Mouse (Mus musculus) intestine, embryonic 14.5 days (tissue): ENCODE data around the gene Noxred1. TPM values are rescaled to one million over a fixed set of nuclear protein-coding genes. Genes with fewer than 3 reads are reported as not detected.

Source experiments
- ATAC-seq: fragments of 200-750 bp; cut with Nextera tagmentation; replicated peaks from 2 replicates; pipeline ENCODE4 v1.8.0; 2017; ENCODE audit warnings: low read depth, moderate number of reproducible peaks, moderate TSS enrichment, moderate library complexity; ENCODE audit not compliant: low FRiP score, low TSS enrichment
- DNase-seq: peaks from one replicate; pipeline ENCODE4 v3.0.0-alpha.2; 2018; ENCODE audit warnings: low spot score
- H3K27ac ChIP-seq: fragments of 300-500 bp; sonication (generic); 2 replicates; pipeline ENCODE4 v1.5.1; 2014; ENCODE audit warnings: low read depth, mild to moderate bottlenecking, control low read depth
- H3K27me3 ChIP-seq: fragments of 300-500 bp; sonication (generic); replicated peaks from 2 replicates; pipeline ENCODE4 v1.6.1; 2014; ENCODE audit warnings: low read length, control low read depth; ENCODE audit not compliant: control insufficient read depth, insufficient read depth
- H3K36me3 ChIP-seq: fragments of 300-500 bp; sonication (generic); 2 replicates; pipeline ENCODE4 v1.6.1; 2014; ENCODE audit warnings: low read length, control low read depth; ENCODE audit not compliant: control insufficient read depth, insufficient read depth
- H3K4me1 ChIP-seq: fragments of 300-500 bp; sonication (generic); replicated peaks from 2 replicates; pipeline ENCODE4 v1.6.1; 2014; ENCODE audit warnings: low read length, control low read depth, mixed read lengths; ENCODE audit not compliant: control insufficient read depth, insufficient read depth
- H3K4me2 ChIP-seq: fragments of 300-500 bp; sonication (generic); 2 replicates; pipeline ENCODE4 v1.6.1; 2014; ENCODE audit warnings: low read length
- H3K4me3 ChIP-seq: fragments of 300-500 bp; sonication (generic); 2 replicates; pipeline ENCODE4 v1.5.1; 2014; ENCODE audit warnings: low read depth, low read length, control low read depth, mixed read lengths
- H3K9ac ChIP-seq: fragments of 300-500 bp; sonication (generic); 2 replicates; pipeline ENCODE4 v1.6.1; 2014; ENCODE audit warnings: mild to moderate bottlenecking, low read length
- H3K9me3 ChIP-seq: fragments of 300-500 bp; sonication (generic); 2 replicates; pipeline ENCODE4 v1.6.1; 2016; ENCODE audit warnings: low read length, control low read depth; ENCODE audit not compliant: control insufficient read depth
- WGBS: fragments of 180-500 bp; shearing (Covaris S2); extraction: QIAGEN DNeasy Blood & Tissue Kit; methylation state at CpG from one replicate; pipeline ENCODE4 v1.1.7; 2014; 5-methylcytosine and 5-hydroxymethylcytosine counted together
- polyA plus RNA-seq: library from polyadenylated mRNA; unstranded; fragments of >200 nt; fragmentation: Nextera tagmentation; extraction: Ambion mirVana; gene quantifications from 2 replicates; pipeline ENCODE4 v1.2.1, GENCODE M21; 2014

The Noxred1 gene
- polyA plus RNA-seq, 1 experiment from 2014 or later: 0.73 TPM

DNA sequence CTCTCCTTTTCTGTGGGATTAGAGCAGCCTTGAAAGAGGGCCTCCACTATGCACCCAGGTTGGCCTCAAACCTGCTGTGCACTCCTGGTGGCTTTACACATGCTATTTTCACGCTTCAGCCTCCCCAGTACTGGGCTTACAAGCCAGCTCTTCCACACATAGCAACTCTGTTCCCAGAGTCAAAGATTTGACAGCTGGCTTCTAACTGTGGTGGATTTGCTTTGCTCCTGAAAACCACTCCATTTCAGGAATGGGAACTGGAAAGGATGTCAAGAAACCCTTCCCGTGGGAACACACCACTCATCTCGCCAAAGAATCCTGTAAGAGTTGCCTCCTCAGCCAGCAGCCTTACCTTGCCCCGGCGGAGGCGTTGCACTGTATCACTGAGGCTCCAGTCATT, 15.3 kb upstream of the Noxred1 start:
- H3K9me3 ChIP-seq: no peaks in the 10 kb centered on the region
- no peak overlapping the region for H3K27ac ChIP-seq
- DNase-seq (no peak), ATAC-seq (no peak)
- H3K27me3 ChIP-seq: no peaks in the 10 kb centered on the region
- peaks cover 92% of the 10 kb centered on the region for H3K36me3 ChIP-seq
- no peaks in the 10 kb centered on the region for H3K4me1 ChIP-seq
- WGBS: 89% methylated on average over 6 of the region's 6 CpGs
- H3K4me2 ChIP-seq: no peak overlapping the region
- no peak overlapping the region for H3K4me3 ChIP-seq
- H3K9ac ChIP-seq: no peak overlapping the region

DNA sequence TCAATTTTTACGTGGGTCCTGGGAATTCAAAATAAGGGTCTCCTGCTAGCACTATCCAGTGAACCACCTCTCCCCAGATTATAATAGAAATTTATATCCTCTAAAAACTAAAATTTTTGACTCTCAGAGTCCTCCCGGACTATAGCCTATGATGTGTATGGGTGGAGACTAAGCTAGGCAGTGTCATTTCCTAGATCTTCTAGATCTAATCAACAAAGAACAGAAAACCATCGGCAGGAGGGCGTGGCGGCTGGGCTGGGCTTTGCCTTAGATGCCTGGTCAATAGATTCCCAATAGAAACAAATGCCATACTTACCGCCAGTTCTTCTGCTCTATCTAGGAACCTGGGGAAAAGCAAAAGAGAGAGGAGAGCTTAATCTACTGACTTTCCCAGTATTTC, 11.6 kb upstream of the Noxred1 start:
- Histone ChIP-seq H3K4me1 (no peaks in the 10 kb centered on the region), H3K4me3 (no peak overlapping the region), H3K27me3 (no peaks in the 10 kb centered on the region), H3K36me3 (peaks cover 86% of the 10 kb centered on the region), H3K4me2 (no peak overlapping the region), H3K9me3 (no peaks in the 10 kb centered on the region), H3K27ac (no peak overlapping the region), H3K9ac (no peak overlapping the region)
- no peak for DNase-seq
- 89% methylated on average over 6 of the region's 6 CpGs for WGBS
- ATAC-seq: no peak

DNA sequence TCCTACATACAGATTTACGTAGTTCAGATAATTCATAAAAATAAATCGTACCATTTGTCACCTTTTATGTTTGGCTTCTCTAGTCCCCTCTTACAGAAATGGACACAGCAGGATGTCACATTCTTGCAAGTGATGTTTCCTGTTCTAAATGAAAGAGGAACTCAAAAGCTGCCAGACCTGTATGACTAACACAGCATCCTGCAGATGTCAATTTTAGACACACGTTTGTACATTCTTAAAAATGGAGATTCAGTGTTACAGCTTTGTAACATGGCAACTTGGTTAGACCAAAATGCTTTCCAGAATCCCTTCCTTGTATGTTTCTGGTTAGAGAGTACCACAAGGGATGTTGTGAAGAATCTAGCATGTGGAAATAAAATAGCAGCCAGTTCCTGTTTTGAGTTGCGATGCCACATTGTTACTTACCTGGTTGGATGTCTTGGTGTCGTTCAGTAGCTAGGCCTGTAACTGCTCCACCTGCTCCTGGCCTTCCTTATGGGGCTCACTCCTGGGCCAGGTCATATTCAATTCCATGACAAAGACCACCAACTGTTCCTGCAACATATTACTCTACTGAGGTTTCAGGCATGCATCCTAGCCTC, 1.5 kb downstream of the Noxred1 start:
- Histone ChIP-seq H3K27me3 (no peaks in the 10 kb centered on the region), H3K4me1 (no peaks in the 10 kb centered on the region), H3K9me3 (no peaks in the 10 kb centered on the region), H3K4me3 (no peak overlapping the region), H3K27ac (no peak overlapping the region), H3K4me2 (no peak overlapping the region), H3K9ac (no peak overlapping the region), H3K36me3 (peaks cover 38% of the 10 kb centered on the region)
- DNase-seq (no peak), ATAC-seq (no peak)
- WGBS: 91% methylated on average over 5 of the region's 5 CpGs

DNA sequence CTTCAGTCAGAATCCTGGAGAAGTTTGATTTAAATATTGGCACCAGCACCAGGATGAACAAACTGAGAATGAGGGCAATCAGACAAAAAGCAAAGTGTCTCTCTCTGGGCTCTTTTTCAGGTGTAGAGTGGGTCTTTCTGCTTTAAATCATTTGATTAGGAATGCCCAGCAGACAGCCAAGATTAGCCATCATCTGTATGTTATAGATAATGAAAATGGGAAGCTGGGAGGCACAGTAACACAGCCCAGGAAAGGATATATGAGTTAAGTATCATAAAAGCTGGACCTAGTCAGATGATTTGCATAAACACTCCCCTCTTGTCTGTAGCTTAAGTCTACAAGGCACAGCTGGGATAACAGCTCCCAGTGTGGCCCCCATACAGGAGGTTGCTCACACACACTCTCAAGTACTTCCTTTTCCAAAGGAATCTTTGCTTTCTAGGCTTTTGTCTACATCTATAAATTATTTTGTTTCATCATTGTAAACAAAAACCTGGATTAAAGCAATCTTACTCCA, 8.1 kb downstream of the Noxred1 start:
- Histone ChIP-seq H3K9ac (no peak overlapping the region), H3K36me3 (no peaks in the 10 kb centered on the region), H3K27me3 (no peaks in the 10 kb centered on the region), H3K27ac (no peak overlapping the region), H3K4me1 (no peaks in the 10 kb centered on the region), H3K4me3 (no peak overlapping the region), H3K4me2 (no peak overlapping the region), H3K9me3 (no peaks in the 10 kb centered on the region)
- ATAC-seq (no peak), DNase-seq (no peak)

DNA sequence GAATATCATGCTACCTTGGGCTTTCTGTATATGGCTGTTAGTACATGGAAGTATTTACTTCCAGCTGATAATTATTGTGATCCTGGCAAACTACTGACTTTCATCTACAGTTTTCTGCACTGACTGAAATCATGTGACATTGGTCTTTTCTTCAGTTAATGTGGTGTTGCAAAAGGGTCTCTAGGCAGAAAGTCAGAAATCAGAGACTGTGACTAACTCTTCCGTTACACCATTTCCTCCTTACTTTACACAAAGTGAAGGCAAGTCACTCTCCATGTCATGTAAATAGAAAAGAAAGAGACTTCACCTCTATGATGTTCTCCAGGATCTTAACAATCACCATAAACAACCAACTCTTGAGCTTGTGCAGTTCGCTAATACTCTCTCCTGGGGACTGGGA, 8.9 kb downstream of the Noxred1 start:
- no peak overlapping the region for H3K27ac ChIP-seq
- WGBS: 83% methylated on average over 2 of the region's 2 CpGs
- no peak overlapping the region for H3K4me2 ChIP-seq

DNA sequence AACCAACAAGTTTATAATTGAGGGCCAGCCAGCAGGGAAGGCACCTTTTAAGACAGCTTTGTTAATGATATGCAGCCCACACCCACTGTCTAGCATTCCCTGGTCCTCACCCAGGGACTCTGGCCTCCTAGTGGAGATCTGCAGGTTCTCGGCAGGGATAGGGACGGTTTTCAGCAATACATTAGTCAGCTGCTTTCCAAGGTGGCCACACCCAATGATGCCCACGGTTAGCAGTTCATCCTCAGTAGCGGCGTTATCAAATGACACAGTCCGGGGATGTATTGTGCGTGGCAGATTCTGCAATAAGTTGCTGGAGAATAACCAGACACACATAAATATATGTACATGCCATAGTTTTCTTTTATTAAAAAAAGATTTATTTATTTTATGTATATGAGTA, 11.7 kb downstream of the Noxred1 start:
- Histone ChIP-seq H3K4me1 (no peaks in the 10 kb centered on the region), H3K4me3 (no peak overlapping the region), H3K27ac (no peak overlapping the region), H3K9me3 (no peaks in the 10 kb centered on the region), H3K9ac (no peak overlapping the region), H3K4me2 (no peak overlapping the region), H3K27me3 (no peaks in the 10 kb centered on the region), H3K36me3 (no peaks in the 10 kb centered on the region)
- ATAC-seq: no peak
- no peak for DNase-seq
- WGBS: 63% methylated on average over 7 of the region's 7 CpGs

More for the DNA sequence above, 8.9 kb downstream of the Noxred1 start:
- Histone ChIP-seq H3K27me3 (no peaks in the 10 kb centered on the region), H3K9me3 (no peaks in the 10 kb centered on the region), H3K4me3 (no peak overlapping the region), H3K4me1 (no peaks in the 10 kb centered on the region), H3K36me3 (no peaks in the 10 kb centered on the region), H3K9ac (no peak overlapping the region)
- ATAC-seq (no peak), DNase-seq (no peak)

DNA sequence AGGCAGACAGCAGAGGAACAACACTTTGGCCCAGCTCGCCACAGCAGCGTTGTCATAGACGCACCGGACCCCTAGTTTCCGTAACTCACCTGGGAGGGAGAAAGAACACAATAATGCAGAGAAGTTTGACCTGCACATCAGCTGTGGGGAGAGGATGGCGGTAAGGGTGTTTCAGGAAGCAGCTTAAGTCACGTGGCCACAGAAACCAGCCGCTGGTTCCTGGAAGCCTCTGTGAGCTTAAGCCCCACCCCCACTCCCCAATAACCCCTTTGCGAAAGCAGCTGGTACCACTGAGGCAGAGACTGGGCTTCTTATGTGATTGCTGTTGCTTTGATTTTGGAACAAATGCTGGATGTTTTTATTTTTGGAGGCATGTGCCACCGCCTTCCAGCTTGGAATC, 13.6 kb downstream of the Noxred1 start:
- Histone ChIP-seq H3K36me3 (no peaks in the 10 kb centered on the region), H3K4me3 (no peak overlapping the region), H3K9me3 (no peaks in the 10 kb centered on the region), H3K9ac (no peak overlapping the region), H3K4me2 (no peak overlapping the region), H3K4me1 (no peaks in the 10 kb centered on the region), H3K27me3 (no peaks in the 10 kb centered on the region), H3K27ac (no peak overlapping the region)
- DNase-seq (no peak), ATAC-seq (no peak)
- 73% methylated on average over 10 of the region's 10 CpGs for WGBS

DNA sequence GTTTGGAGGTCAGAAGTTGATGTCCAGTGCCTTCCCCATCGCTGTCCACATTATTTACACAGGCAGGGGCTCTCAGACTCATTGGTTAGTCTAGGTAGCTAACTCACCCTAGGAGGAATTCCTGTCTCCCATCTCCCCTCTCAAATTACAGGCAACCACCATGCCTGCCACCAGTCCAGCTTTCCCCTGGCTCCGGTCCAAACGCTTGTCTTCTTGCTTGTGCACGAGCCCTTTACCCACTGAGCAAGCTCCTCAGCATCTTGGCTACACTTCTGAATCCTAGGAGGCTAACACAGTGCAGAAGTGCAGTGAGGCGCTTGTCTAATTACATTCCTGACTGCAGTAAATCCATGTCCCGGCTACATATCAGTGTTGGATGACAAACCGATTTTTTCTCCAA, 19.2 kb downstream of the Noxred1 start:
- Histone ChIP-seq H3K4me3 (no peak overlapping the region), H3K4me2 (no peak overlapping the region), H3K27me3 (no peaks in the 10 kb centered on the region), H3K9ac (no peak overlapping the region), H3K9me3 (no peaks in the 10 kb centered on the region), H3K4me1 (no peaks in the 10 kb centered on the region), H3K36me3 (no peaks in the 10 kb centered on the region), H3K27ac (no peak overlapping the region)
- WGBS: 48% methylated on average over 7 of the region's 7 CpGs
- DNase-seq (peak; percentile 52), ATAC-seq (no peak)

DNA sequence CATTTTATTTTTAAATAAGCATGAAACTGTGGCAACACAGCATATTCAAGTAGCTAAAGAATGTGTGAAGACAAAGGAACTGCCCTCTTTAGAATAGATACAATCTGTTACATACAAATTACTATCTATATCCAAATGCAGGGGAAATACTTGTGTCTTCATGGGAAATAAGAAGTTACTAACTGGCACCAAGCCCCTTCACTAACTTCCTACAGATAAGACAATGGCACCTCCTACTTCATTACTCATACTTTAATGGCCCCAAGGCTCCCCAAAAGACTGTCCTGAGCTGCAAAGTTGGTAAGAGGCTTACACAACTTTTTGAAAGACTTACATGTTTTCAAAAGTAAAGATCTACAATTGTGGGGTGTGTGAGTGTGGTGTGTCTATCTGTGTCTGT, 20.9 kb downstream of the Noxred1 start:
- Histone ChIP-seq H3K4me2 (no peak overlapping the region), H3K27ac (no peak overlapping the region), H3K4me1 (no peaks in the 10 kb centered on the region), H3K4me3 (no peak overlapping the region), H3K9ac (no peak overlapping the region), H3K36me3 (no peaks in the 10 kb centered on the region), H3K27me3 (no peaks in the 10 kb centered on the region), H3K9me3 (no peaks in the 10 kb centered on the region)
- ATAC-seq (no peak), DNase-seq (peak; percentile 10)
